Mouse (Mus musculus) embryonic facial prominence, embryonic 15.5 days (tissue): ENCODE measurements around the gene D330045A20Rik. TPM values are rescaled to one million over a fixed set of nuclear protein-coding genes. Genes with fewer than 3 reads are reported as not detected.
"Not testable (repeated sequence)": the region's sequence is repeated elsewhere in the genome, so short reads cannot be mapped to it uniquely, and the experiment has no call there.

Source experiments
- ATAC-seq: fragments of 200-750 bp; cut with Nextera tagmentation; 2 replicates; pipeline ENCODE4 v1.8.0; 2017; ENCODE audit warnings: low read depth, moderate TSS enrichment; ENCODE audit not compliant: insufficient number of reproducible peaks, low FRiP score, low TSS enrichment
- H3K27ac ChIP-seq: fragments of 300-500 bp; sonication (generic); replicated peaks from 2 replicates; pipeline ENCODE4 v1.5.1; 2015; ENCODE audit warnings: mild to moderate bottlenecking, inconsistent platforms
- H3K27me3 ChIP-seq: fragments of 300-500 bp; sonication (generic); 2 replicates; pipeline ENCODE4 v1.6.1; 2015; ENCODE audit warnings: inconsistent platforms
- H3K36me3 ChIP-seq: fragments of 300-500 bp; sonication (generic); 2 replicates; pipeline ENCODE4 v1.6.1; 2015; ENCODE audit warnings: mild to moderate bottlenecking, inconsistent platforms
- H3K4me1 ChIP-seq: fragments of 300-500 bp; sonication (generic); 2 replicates; pipeline ENCODE4 v1.6.1; 2015; ENCODE audit warnings: inconsistent platforms
- H3K4me2 ChIP-seq: fragments of 300-500 bp; sonication (generic); replicated peaks from 2 replicates; pipeline ENCODE4 v1.6.1; 2015; ENCODE audit warnings: mild to moderate bottlenecking, inconsistent platforms
- H3K4me3 ChIP-seq: fragments of 300-500 bp; sonication (generic); replicated peaks from 2 replicates; pipeline ENCODE4 v1.5.1; 2015; ENCODE audit warnings: mild to moderate bottlenecking, inconsistent platforms
- H3K9ac ChIP-seq: fragments of 300-500 bp; sonication (generic); 2 replicates; pipeline ENCODE4 v1.6.1; 2015; ENCODE audit warnings: inconsistent platforms
- H3K9me3 ChIP-seq: fragments of 300-500 bp; sonication (generic); replicated peaks from 2 replicates; pipeline ENCODE4 v1.6.1; 2016; ENCODE audit warnings: inconsistent platforms
- WGBS: fragments of 180-500 bp; shearing (Covaris S2); methylation state at CpG from one replicate; pipeline ENCODE4 v1.1.7; 2015; 5-methylcytosine and 5-hydroxymethylcytosine counted together
- polyA plus RNA-seq: library from polyadenylated mRNA; unstranded; fragments of >200 nt; fragmentation: Nextera tagmentation; extraction: Ambion mirVana; gene quantifications from 2 replicates; pipeline ENCODE4 v1.2.1, GENCODE M21; 2015

Gene D330045A20Rik
- polyA plus RNA-seq, 1 experiment from 2014 or later, result 0.77 TPM

DNA sequence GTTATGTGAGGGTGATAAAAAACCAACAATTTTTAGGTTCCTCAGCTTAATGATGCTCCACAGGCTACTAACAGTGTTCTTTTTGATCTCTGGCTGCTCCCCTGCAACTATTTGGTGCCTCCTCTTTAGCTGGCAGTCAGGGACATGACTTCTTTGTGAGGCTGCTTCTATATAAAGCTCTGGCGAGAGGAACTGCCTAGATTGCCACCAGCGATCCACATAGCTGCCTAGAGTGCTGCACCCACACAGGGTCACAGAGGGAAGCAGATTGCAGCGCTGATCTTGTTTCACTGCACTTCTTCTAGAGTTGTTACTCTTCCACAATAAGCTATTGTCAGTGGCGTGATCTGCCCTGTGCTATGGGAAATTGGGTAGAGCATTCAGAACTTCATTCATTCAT, 103.4 kb downstream of the D330045A20Rik start:
- 40% methylated on average over 4 of the region's 4 CpGs for WGBS
- no peak for ATAC-seq
- no peak overlapping the region for H3K4me3 ChIP-seq

DNA sequence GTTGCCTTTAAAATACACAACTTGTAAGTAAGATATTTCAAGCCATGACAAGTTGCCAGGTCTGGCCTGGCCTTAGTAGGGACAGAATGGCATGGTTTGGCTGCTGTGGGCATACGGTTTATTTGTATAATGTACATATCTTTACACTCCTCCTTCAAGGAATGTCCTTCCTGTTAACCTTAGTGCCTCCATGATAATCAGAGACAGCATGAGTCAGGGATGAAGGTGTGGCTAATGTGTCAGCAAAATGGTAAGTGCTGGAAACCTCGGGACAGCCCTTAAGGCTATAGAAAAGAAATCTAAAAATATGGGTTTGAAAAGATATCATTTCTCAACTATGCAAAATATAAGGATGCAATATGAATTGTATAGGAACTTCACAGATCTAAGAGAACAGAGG, 106.5 kb downstream of the D330045A20Rik start:
- not testable (repeated sequence) for H3K9me3 ChIP-seq, ATAC-seq, H3K4me3 ChIP-seq, H3K27ac ChIP-seq, H3K4me2 ChIP-seq, H3K9ac ChIP-seq, H3K36me3 ChIP-seq, H3K27me3 ChIP-seq, H3K4me1 ChIP-seq
- WGBS, result 51% methylated on average over 2 of the region's 2 CpGs

More for the DNA sequence above, 103.4 kb downstream of the D330045A20Rik start:
- peaks cover under 1% of the 10 kb centered on the region; the same call in 1 of the 2 replicates for H3K27me3 ChIP-seq
- no peaks in the 10 kb centered on the region for H3K36me3 ChIP-seq
- H3K9me3 ChIP-seq, result no peaks in the 10 kb centered on the region
- H3K27ac ChIP-seq, result no peak overlapping the region
- no peak overlapping the region for H3K4me2 ChIP-seq
- no peaks in the 10 kb centered on the region for H3K4me1 ChIP-seq
- no peak overlapping the region for H3K9ac ChIP-seq

DNA sequence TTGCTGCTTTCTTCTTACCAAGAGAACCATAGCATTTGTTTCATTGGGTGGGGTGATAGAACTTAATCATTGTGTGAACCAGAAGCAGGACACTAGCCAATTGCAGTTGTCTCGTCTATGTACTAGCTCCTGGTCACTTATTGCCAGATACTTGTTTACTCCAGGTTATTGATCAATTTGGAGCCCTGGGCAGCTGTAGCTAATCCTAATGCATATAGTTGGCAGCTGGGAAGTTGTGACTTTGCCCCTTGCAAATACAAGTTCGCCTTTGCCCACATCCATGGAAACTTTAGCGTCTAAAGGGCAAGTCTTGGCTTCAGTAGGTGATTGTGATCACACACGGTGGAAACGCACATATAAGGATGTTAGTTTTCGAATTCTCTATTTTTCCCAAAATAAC, 116.2 kb downstream of the D330045A20Rik start:
- 85% methylated on average over 6 of the region's 6 CpGs for WGBS
- H3K9me3 ChIP-seq, result no peaks in the 10 kb centered on the region

More for the DNA sequence above, 116.2 kb downstream of the D330045A20Rik start:
- Histone ChIP-seq H3K4me2 (no peak overlapping the region), H3K4me1 (no peaks in the 10 kb centered on the region), H3K27me3 (no peaks in the 10 kb centered on the region), H3K36me3 (no peaks in the 10 kb centered on the region), H3K4me3 (no peak overlapping the region), H3K9ac (no peak overlapping the region), H3K27ac (no peak overlapping the region)
- ATAC-seq, result no peak

Other genes starting within 250 kb of the D330045A20Rik start
- gene Trap1a, start 146.7 kb upstream of the D330045A20Rik start, polyA plus RNA-seq, result not detected in 2 replicates
- 9.8 and 12.8 TPM in 2 replicates for gene Rnf128, start 82.9 kb downstream of the D330045A20Rik start, polyA plus RNA-seq
- 4.6 and 5.2 TPM in 2 replicates for gene Tbc1d8b, start 204.6 kb downstream of the D330045A20Rik start, polyA plus RNA-seq
- gene Gm15013, start 234.1 kb downstream of the D330045A20Rik start, polyA plus RNA-seq, result 0.29 and 0.36 TPM in 2 replicates